8 mouse cellular contexts compared by ENCODE assay signal in the genomic region with DNA sequence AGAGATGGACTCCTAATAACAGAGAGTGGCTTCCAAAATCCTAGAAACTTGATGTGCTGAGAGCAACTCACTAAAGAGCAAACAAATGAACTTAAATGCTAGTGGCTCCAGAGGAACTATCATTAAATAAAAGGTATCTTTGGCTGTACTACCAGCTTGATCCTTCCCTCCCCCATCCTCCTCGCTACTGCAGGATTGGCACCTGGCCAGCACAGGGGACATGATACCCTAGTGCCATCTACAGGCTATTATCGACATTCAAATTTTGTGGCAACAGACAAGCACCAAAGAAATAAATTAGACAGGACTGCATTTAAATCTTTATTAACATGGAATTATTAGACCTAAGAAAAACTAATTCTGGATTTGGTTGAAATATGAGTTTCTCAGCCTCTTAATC. TPM values are rescaled to one million over a fixed set of nuclear protein-coding genes. Genes with fewer than 3 reads are reported as not detected.
DNase-seq lines count a peak whose midpoint lies in the region; ATAC-seq lines count a peak whose summit lies in the region.

No protein-coding gene starts in this region.

- H3K36me3 ChIP-seq in embryonic facial prominence, embryonic 15.5 days = no peaks in the 10 kb centered on the region
- H3K36me3 ChIP-seq in heart, embryonic 16.5 days (ENCODE audit: control insufficient read depth, insufficient read depth) = no peaks in the 10 kb centered on the region

- H3K9ac ChIP-seq in embryonic facial prominence, embryonic 15.5 days = no peak overlapping the region
- no peak overlapping the region for H3K9ac ChIP-seq in heart, embryonic 16.5 days (ENCODE audit: low read length)

- peak; percentile 53 for DNase-seq in ES-CJ7 (ENCODE audit: low read depth, low spot score)
- DNase-seq in adrenal gland, postnatal 25 days = peak; percentile 72
- peak; percentile 80 for DNase-seq in layer of hippocampus, adult 9-10 months (ENCODE audit: low spot score)
- DNase-seq in lung, postnatal 25 days (ENCODE audit: low spot score) = peak; percentile 7
- DNase-seq in right cerebral cortex, postnatal 25 days = peak; percentile 79
- no peak for DNase-seq in natural killer cell, adult 2 months (ENCODE audit: low spot score in 2 of 2)

- H3K9me3 ChIP-seq in embryonic facial prominence, embryonic 15.5 days (replicated peaks) = no peaks in the 10 kb centered on the region
- no peaks in the 10 kb centered on the region for H3K9me3 ChIP-seq in heart, embryonic 16.5 days (replicated peaks; ENCODE audit: control insufficient read depth, low read length)

- peaks cover 16% of the 10 kb centered on the region; the same call in 1 of the 2 replicates for H3K4me1 ChIP-seq in embryonic facial prominence, embryonic 15.5 days
- H3K4me1 ChIP-seq in heart, embryonic 16.5 days (ENCODE audit: control insufficient read depth, insufficient read depth, low read length) = peaks cover 2% of the 10 kb centered on the region; the same call in 1 of the 2 replicates

- WGBS in embryonic facial prominence, embryonic 15.5 days = 6% methylated on average over 2 of the region's 2 CpGs
- 4% methylated on average over 2 of the region's 2 CpGs for WGBS in heart, embryonic 16.5 days

- H3K27me3 ChIP-seq in embryonic facial prominence, embryonic 15.5 days = no peaks in the 10 kb centered on the region
- no peaks in the 10 kb centered on the region for H3K27me3 ChIP-seq in heart, embryonic 16.5 days (ENCODE audit: control insufficient read depth, insufficient read depth, low read length)

- H3K4me3 ChIP-seq in embryonic facial prominence, embryonic 15.5 days (replicated peaks) = no peak overlapping the region
- no peak overlapping the region for H3K4me3 ChIP-seq in heart, embryonic 16.5 days (ENCODE audit: low read length)

- H3K4me2 ChIP-seq in embryonic facial prominence, embryonic 15.5 days (replicated peaks) = peak overlapping the region; percentile 18
- no peak overlapping the region for H3K4me2 ChIP-seq in heart, embryonic 16.5 days (ENCODE audit: low read depth, low read length)

- no peak for ATAC-seq in embryonic facial prominence, embryonic 15.5 days (ENCODE audit: insufficient number of reproducible peaks, low FRiP score, low TSS enrichment, low read depth)
- ATAC-seq in heart, embryonic 16.5 days (replicated peaks; ENCODE audit: extremely low read depth, insufficient read depth, low FRiP score) = 0 out of 2 replicates have a peak, but pooled peaks have one; percentile 49

- H3K27ac ChIP-seq in embryonic facial prominence, embryonic 15.5 days (replicated peaks) = no peak overlapping the region
- no peak overlapping the region for H3K27ac ChIP-seq in heart, embryonic 16.5 days (ENCODE audit: low read length)

RNA-seq across cellular contexts. Expression of a gene that starts 6.0 kb away (rescaled TPM):
- total RNA-seq in adrenal gland, postnatal 25 days (2021) = 2.2 and 3.4 TPM in 2 replicates
- polyA plus RNA-seq in embryonic facial prominence, embryonic 15.5 days (2015; fragmentation: Nextera tagmentation; extraction: Ambion mirVana) = 58.5 and 60.2 TPM in 2 replicates
- 6.3 and 8.0 TPM in 2 replicates for polyA plus RNA-seq in heart, embryonic 16.5 days (2015; fragmentation: Nextera tagmentation; extraction: Ambion mirVana)

Comparison
In these comparisons a context has a peak if more than half of its experiments do, and no peak if none do; other contexts are left out.
1. DNase-seq: peak in ES-CJ7 (single experiment), adrenal gland, postnatal 25 days (single experiment), layer of hippocampus, adult 9-10 months (single experiment), lung, postnatal 25 days (single experiment) and right cerebral cortex, postnatal 25 days (single experiment); none in natural killer cell, adult 2 months (0 of 2).